Mouse (Mus musculus) CH12.LX (cell line): ENCODE measurements around the gene Myo18a. TPM values are rescaled to one million over a fixed set of nuclear protein-coding genes. Genes with fewer than 3 reads are reported as not detected.

Experiments
- DNase-seq: peaks from one replicate; pipeline ENCODE4 v3.0.0-alpha.2; 2013; ENCODE audit errors: extremely low read depth
- H3K27ac ChIP-seq: 2 replicates; pipeline ENCODE4 v1.5.1; 2012; ENCODE audit warnings: low read depth, mild to moderate bottlenecking, control low read depth, moderate library complexity; ENCODE audit not compliant: insufficient read depth
- H3K27me3 ChIP-seq: replicated peaks from 2 replicates; pipeline ENCODE3; 2012; ENCODE audit warnings: inconsistent platforms
- H3K36me3 ChIP-seq, 2 experiments: replicated peaks in 1 of 2; 2 replicates each; pipeline versions ENCODE3 to v1.6.1; 2012; ENCODE audit warnings: inconsistent platforms in 1 of 2, low read length in 1 of 2, mild to moderate bottlenecking in 1 of 2, mixed read lengths in 1 of 2, moderate library complexity in 1 of 2; ENCODE audit not compliant: control insufficient read depth in 1 of 2, insufficient read depth in 1 of 2
- H3K4me1 ChIP-seq, 2 experiments: 2 replicates each; pipeline ENCODE4 v1.6.1; 2012; ENCODE audit warnings: inconsistent platforms in 1 of 2, moderate library complexity in 1 of 2; ENCODE audit not compliant: insufficient read depth in 2 of 2, control insufficient read depth in 1 of 2
- H3K4me2 ChIP-seq: 2 replicates; pipeline ENCODE4 v1.6.1; 2012; ENCODE audit warnings: low read depth, mild to moderate bottlenecking, control low read depth; ENCODE audit not compliant: poor library complexity, insufficient read depth, severe bottlenecking
- H3K4me3 ChIP-seq, 3 experiments: fragments of 150-350 bp in 1 of 3; sonication (generic) in 1 of 3; replicated peaks in 1 of 3; 2 replicates each; pipeline versions ENCODE3 to v1.5.1; 2011 to 2012; ENCODE audit warnings: low read depth in 2 of 3, low read length in 2 of 3, mild to moderate bottlenecking in 2 of 3, moderate library complexity in 2 of 3, control low read depth in 1 of 3, improper control_type of control experiment in 1 of 3, inconsistent platforms in 1 of 3, mixed read lengths in 1 of 3; ENCODE audit not compliant: poor library complexity in 1 of 3
- H3K79me2 ChIP-seq: replicated peaks from 2 replicates; pipeline ENCODE4 v1.6.1; 2012; ENCODE audit warnings: mild to moderate bottlenecking, moderate library complexity; ENCODE audit not compliant: control insufficient read depth, poor library complexity, insufficient read depth, severe bottlenecking; ENCODE audit errors: extremely low read depth
- H3K9ac ChIP-seq: 2 replicates; pipeline ENCODE4 v1.6.1; 2012; ENCODE audit warnings: low read depth, mild to moderate bottlenecking, control low read depth, moderate library complexity; ENCODE audit not compliant: insufficient read depth
- H3K9me3 ChIP-seq: replicated peaks from 2 replicates; pipeline ENCODE3; 2012; ENCODE audit warnings: low read length, inconsistent platforms, mixed read lengths
- BHLHE40 ChIP-seq: IDR thresholded peaks from 2 replicates; pipeline ENCODE4 v1.6.1; 2011; ENCODE audit warnings: mild to moderate bottlenecking, low read depth, low read length, improper control_type of control experiment
- CTCF ChIP-seq, 2 experiments: IDR thresholded peaks in 1 of 2; conservative IDR thresholded peaks in 1 of 2; 2 replicates each; pipeline ENCODE4 v1.5.1; 2011 to 2012; ENCODE audit warnings: low read depth in 2 of 2, low read length in 2 of 2, improper control_type of control experiment in 1 of 2, inconsistent platforms in 1 of 2, mild to moderate bottlenecking in 1 of 2, moderate library complexity in 1 of 2
- ELF1 ChIP-seq: IDR thresholded peaks from 2 replicates; pipeline ENCODE4 v1.6.1; 2014; ENCODE audit warnings: low read depth, mild to moderate bottlenecking, inconsistent platforms, low read length, improper control_type of control experiment
- HCFC1 ChIP-seq: IDR thresholded peaks from 2 replicates; pipeline ENCODE4 v1.6.1; 2012; ENCODE audit warnings: low read depth, mild to moderate bottlenecking, inconsistent platforms, low read length, improper control_type of control experiment
- IRF4 ChIP-seq: IDR thresholded peaks from 2 replicates; pipeline ENCODE4 v1.6.1; 2014; ENCODE audit warnings: low read depth, mild to moderate bottlenecking, inconsistent platforms, low read length, improper control_type of control experiment
- JUN ChIP-seq: IDR thresholded peaks from 2 replicates; pipeline ENCODE4 v1.6.1; 2011; ENCODE audit warnings: low read depth, mild to moderate bottlenecking, low read length, improper control_type of control experiment, moderate library complexity; ENCODE audit not compliant: insufficient read depth
- JUND ChIP-seq: conservative IDR thresholded peaks from 2 replicates; pipeline ENCODE4 v1.6.1; 2011; ENCODE audit warnings: low read depth, low read length, improper control_type of control experiment
- KAT2A ChIP-seq: IDR thresholded peaks from 2 replicates; pipeline ENCODE4 v1.6.1; 2012; ENCODE audit warnings: low read length, improper control_type of control experiment, inconsistent platforms; ENCODE audit not compliant: insufficient replicate concordance
- MAFK ChIP-seq: IDR thresholded peaks from 2 replicates; pipeline ENCODE4 v1.6.1; 2011; ENCODE audit warnings: low read length, improper control_type of control experiment; ENCODE audit not compliant: insufficient replicate concordance
- MEF2A ChIP-seq: IDR thresholded peaks from 2 replicates; pipeline ENCODE4 v1.6.1; 2014; ENCODE audit warnings: low read depth, mild to moderate bottlenecking, inconsistent platforms, low read length, improper control_type of control experiment, borderline replicate concordance
- MYC ChIP-seq: IDR thresholded peaks from 2 replicates; pipeline ENCODE4 v1.6.1; 2011; ENCODE audit warnings: low read depth, mild to moderate bottlenecking, improper control_type of control experiment, low read length
- NELFE ChIP-seq: IDR thresholded peaks from 2 replicates; pipeline ENCODE4 v1.6.1; 2011; ENCODE audit warnings: low read depth, low read length, improper control_type of control experiment
- PAX5 ChIP-seq: IDR thresholded peaks from 2 replicates; pipeline ENCODE4 v1.6.1; 2012; ENCODE audit warnings: low read length, inconsistent platforms, mixed read lengths
- POLR2A ChIP-seq: IDR thresholded peaks from 2 replicates; pipeline ENCODE4 v1.6.1; 2011; ENCODE audit warnings: low read depth, mild to moderate bottlenecking, improper control_type of control experiment, low read length
- RAD21 ChIP-seq: IDR thresholded peaks from 2 replicates; pipeline ENCODE4 v1.6.1; 2011; ENCODE audit warnings: low read depth, mild to moderate bottlenecking, low read length, improper control_type of control experiment, moderate library complexity
- RCOR1 ChIP-seq: conservative IDR thresholded peaks from 2 replicates; pipeline ENCODE4 v1.6.1; 2012; ENCODE audit warnings: low read depth, mild to moderate bottlenecking, inconsistent platforms, low read length, improper control_type of control experiment
- SMC3 ChIP-seq: IDR thresholded peaks from 2 replicates; pipeline ENCODE4 v1.6.1; 2011; ENCODE audit warnings: low read depth, low read length, improper control_type of control experiment
- TCF12 ChIP-seq: IDR thresholded peaks from 2 replicates; pipeline ENCODE4 v1.6.1; 2014; ENCODE audit warnings: low read depth, mild to moderate bottlenecking, inconsistent platforms, low read length, improper control_type of control experiment
- USF1 ChIP-seq: IDR thresholded peaks from 2 replicates; pipeline ENCODE4 v1.6.1; 2014; ENCODE audit warnings: low read depth, mild to moderate bottlenecking, inconsistent platforms, low read length, improper control_type of control experiment
- ZC3H11A ChIP-seq: IDR thresholded peaks from 2 replicates; pipeline ENCODE4 v1.6.1; 2012; ENCODE audit warnings: low read depth, mild to moderate bottlenecking, inconsistent platforms, low read length, improper control_type of control experiment
- dilution Hi-C: fragments of 300-500 bp; cut with MboI; formaldehyde crosslinking; loops from 2 replicates; pipeline ENCODE4 v1.14.3; 2020; ENCODE audit warnings: low sequenced_read_pairs; ENCODE audit not compliant: extremely low pct_unique_long_range_greater_than_20kb, extremely low pct_ligation_motif_present
- in situ Hi-C: fragments of 300-500 bp; cut with MboI; formaldehyde crosslinking; loops from 3 replicates; pipeline ENCODE4 v1.14.3; 2019; ENCODE audit warnings: low sequenced_read_pairs, low pct_ligation_motif_present, low pct_unique_long_range_greater_than_20kb, mixed read lengths
- polyA plus RNA-seq: library from polyadenylated mRNA; unstranded; fragments of >175 nt; gene quantifications from 2 replicates; pipeline ENCODE4 v1.2.1, GENCODE M21; 2012; ENCODE audit warnings: low read depth; ENCODE audit not compliant: insufficient read length
- total RNA-seq, 2 experiments: library from RNA; depleted of rRNA; stranded (reverse); fragments of 300-350 nt in 1 of 2; fragments of >200 nt in 1 of 2; gene quantifications; 2 replicates each; pipeline ENCODE4 v1.2.3; 2012 to 2014

Gene Myo18a
- total and polyA plus RNA-seq, 3 experiments, result 6.3 to 24.8 (median 16.8) TPM

GRCm38 (mm10) chr11:77825853-77826252, 62.8 kb downstream of the Myo18a start:
- in situ Hi-C loops, result loop anchor here (5.0 kb wide), 3 partner anchors 36 to 351 kb away; partner anchors contain the start of genes Nek8 and Tlcd1
- H3K4me3 ChIP-seq, result no peak overlapping the region
- no peak overlapping the region for H3K4me2 ChIP-seq
- peaks cover 39 to 96% of the 10 kb centered on the region in 2 experiments for H3K36me3 ChIP-seq
- TF ChIP-seq IRF4 (peak; percentile 10; the same call in 1 of the 2 replicates), JUND (no peak), MYC (no peak), NELFE (no peak), HCFC1 (no peak), ZC3H11A (peak; percentile 62), CTCF (conservative IDR thresholded peaks at IDR 0.05 in 1 of 2, IDR thresholded peaks at IDR 0.05 in 1 of 2; ENCODE audit: low read depth in 2 of 2, low read length in 2 of 2) (peak; percentile 84 to 93), POLR2A (no peak), MAFK (no peak), ELF1 (peak; percentile 10; the same call in 1 of the 2 replicates), SMC3 (peak; percentile 91), TCF12 (0 out of 2 replicates have a peak, but pooled peaks have one; percentile 21), RAD21 (peak; percentile 83)
- TF ChIP-seq, all 38 proteins: peak for 7
- no peaks in the 10 kb centered on the region for H3K79me2 ChIP-seq
- H3K27me3 ChIP-seq, result no peaks in the 10 kb centered on the region
- DNase-seq, result peak; percentile 79
- H3K4me1 ChIP-seq, result peaks cover 0 to 22% of the 10 kb centered on the region in 2 experiments; a peak in 2 of 4 replicates
- H3K27ac ChIP-seq, result no peak overlapping the region
- no peaks in the 10 kb centered on the region for H3K9me3 ChIP-seq
- no peak overlapping the region for H3K9ac ChIP-seq
- dilution Hi-C loops, result no loop called here

DNA sequence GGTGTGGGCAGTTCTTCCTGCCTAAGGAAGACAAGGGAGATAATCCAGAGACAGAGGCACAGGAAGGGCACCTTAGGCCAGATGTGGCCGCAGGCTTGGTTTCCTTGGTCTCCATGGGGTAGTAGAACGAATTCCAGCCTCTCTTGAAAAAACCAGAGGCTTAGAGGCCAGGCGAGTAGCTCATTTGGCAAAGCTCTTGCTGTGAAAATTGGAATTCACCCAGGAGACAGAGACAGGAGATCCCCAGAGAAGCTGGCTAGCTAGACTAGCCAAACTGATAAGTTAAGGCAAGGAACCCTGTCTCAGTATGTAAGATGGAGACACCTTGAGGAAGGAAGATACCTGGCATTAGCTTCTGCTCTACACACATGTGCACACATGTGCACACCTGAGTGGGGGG, 63.3 kb downstream of the Myo18a start:
- H3K4me2 ChIP-seq, result no peak overlapping the region
- H3K79me2 ChIP-seq, result no peaks in the 10 kb centered on the region
- in situ Hi-C loops, result loop anchor here (5.0 kb wide), 3 partner anchors 36 to 351 kb away; partner anchors contain the start of genes Nek8 and Tlcd1
- peaks cover 35 to 95% of the 10 kb centered on the region in 2 experiments for H3K36me3 ChIP-seq
- no peak overlapping the region for H3K4me3 ChIP-seq
- no peak overlapping the region for H3K9ac ChIP-seq
- dilution Hi-C loops, result no loop called here
- peaks cover 0 to 21% of the 10 kb centered on the region in 2 experiments; a peak in 2 of 4 replicates for H3K4me1 ChIP-seq
- DNase-seq, result no peak
- TF ChIP-seq BHLHE40 (no peak), JUN (no peak), MEF2A (no peak), PAX5 (no peak), HCFC1 (no peak), RCOR1 (no peak), USF1 (no peak), POLR2A (no peak), SMC3 (no peak), CTCF (conservative IDR thresholded peaks at IDR 0.05 in 1 of 2, IDR thresholded peaks at IDR 0.05 in 1 of 2; ENCODE audit: low read depth in 2 of 2, low read length in 2 of 2) (no peak), KAT2A (no peak)
- no peaks in the 10 kb centered on the region for H3K9me3 ChIP-seq
- no peaks in the 10 kb centered on the region for H3K27me3 ChIP-seq
- H3K27ac ChIP-seq, result no peak overlapping the region
